Mouse (Mus musculus): Measurements from ENCODE around the gene Pde2a. TPM values are rescaled to one million over a fixed set of nuclear protein-coding genes. Genes with fewer than 3 reads are reported as not detected.

Pde2a gene
- total and polyA plus RNA-seq, 3 experiments = 0.11 to 0.62 TPM; not detected in 1

DNA sequence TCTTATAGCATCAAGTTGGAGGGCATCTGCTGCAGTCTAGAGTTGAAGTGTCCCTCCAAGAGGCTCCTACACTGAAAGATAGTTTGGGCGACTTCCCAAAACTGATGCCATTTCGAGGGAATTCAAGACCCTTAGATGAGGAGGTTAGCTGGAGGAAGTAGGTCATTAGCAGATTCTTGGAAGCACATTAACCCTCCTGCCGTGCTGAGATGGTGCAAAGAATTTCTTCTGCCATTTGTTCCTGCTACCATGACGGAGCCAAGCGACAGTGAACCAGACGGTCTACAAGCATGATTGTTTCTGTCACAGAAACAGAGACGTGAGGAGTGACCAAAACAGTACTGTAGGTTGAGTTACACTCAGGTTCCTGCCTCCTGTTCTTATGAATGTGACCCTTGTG is 105.0 kb downstream of the Pde2a start:
- Histone ChIP-seq H3K27ac (ENCODE audit: control insufficient read depth, low read depth, low read length) (no peak overlapping the region), H3K4me3 (ENCODE audit: control insufficient read depth in 1 of 2, insufficient read depth in 1 of 2, low read depth in 2 of 2, low read length in 2 of 2) (no peak overlapping the region), H3K9ac (ENCODE audit: control insufficient read depth, low read depth, low read length, poor library complexity, severe bottlenecking) (no peak overlapping the region), H3K27me3 (ENCODE audit: control insufficient read depth in 1 of 2, insufficient read depth in 2 of 2, low read length in 2 of 2) (0 out of 4 replicates have a peak, but pooled peaks cover 0 to 1% of the 10 kb centered on the region in 2 experiments), H3K4me1 (ENCODE audit: control insufficient read depth in 1 of 2, insufficient read depth in 2 of 2, low read length in 2 of 2) (no peaks in the 10 kb centered on the region), H3K9me3 (replicated peaks; ENCODE audit: insufficient read depth, low read length) (no peaks in the 10 kb centered on the region), H3K79me2 (ENCODE audit: control insufficient read depth, insufficient read depth, low read length, poor library complexity) (no peaks in the 10 kb centered on the region), H3K36me3 (ENCODE audit: control insufficient read depth in 1 of 2, insufficient read depth in 2 of 2, low read length in 2 of 2) (no peaks in the 10 kb centered on the region)
- DNase-seq (ENCODE audit: low read depth, low spot score) = no peak
- TF ChIP-seq TCF12 (IDR thresholded peaks at IDR 0.05; ENCODE audit: low read depth, low read length) (no peak), KAT2A (conservative IDR thresholded peaks at IDR 0.05; ENCODE audit: low read depth, low read length) (no peak), ZKSCAN1 (IDR thresholded peaks at IDR 0.05; ENCODE audit: low read depth, low read length) (no peak), MXI1 (IDR thresholded peaks at IDR 0.05; ENCODE audit: low read depth, low read length) (no peak), MYB (IDR thresholded peaks at IDR 0.05; ENCODE audit: low read depth, low read length) (no peak), HCFC1 (IDR thresholded peaks at IDR 0.05; ENCODE audit: low read depth, low read length) (no peak)

DNA sequence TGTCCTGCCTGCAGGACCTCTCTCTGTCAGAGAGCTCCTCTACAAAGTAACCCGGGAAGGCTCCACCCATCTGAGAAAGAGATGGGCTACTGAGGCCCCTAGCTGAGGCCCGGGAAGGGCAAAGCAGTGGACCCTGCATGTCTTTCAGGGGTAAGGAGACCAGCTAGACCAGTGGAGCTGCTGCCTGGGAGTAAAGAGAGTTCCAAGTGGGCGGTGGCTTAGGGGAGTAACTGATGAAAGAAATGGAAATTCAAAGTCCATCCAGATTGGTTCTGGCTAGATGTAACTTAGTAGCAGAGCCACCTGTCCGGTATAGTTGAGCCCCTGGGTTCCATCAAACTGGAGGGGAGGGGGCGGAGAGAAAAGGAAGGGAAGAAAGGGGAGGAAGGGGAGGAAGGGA is 112.9 kb downstream of the Pde2a start:
- Histone ChIP-seq H3K4me1 (ENCODE audit: control insufficient read depth in 1 of 2, insufficient read depth in 2 of 2, low read length in 2 of 2) (no peaks in the 10 kb centered on the region), H3K79me2 (ENCODE audit: control insufficient read depth, insufficient read depth, low read length, poor library complexity) (no peaks in the 10 kb centered on the region), H3K9ac (ENCODE audit: control insufficient read depth, low read depth, low read length, poor library complexity, severe bottlenecking) (no peak overlapping the region), H3K27me3 (ENCODE audit: control insufficient read depth in 1 of 2, insufficient read depth in 2 of 2, low read length in 2 of 2) (peaks cover 0 to 3% of the 10 kb centered on the region in 2 experiments; a peak in 3 of 4 replicates), H3K36me3 (ENCODE audit: control insufficient read depth in 1 of 2, insufficient read depth in 2 of 2, low read length in 2 of 2) (no peaks in the 10 kb centered on the region), H3K27ac (ENCODE audit: control insufficient read depth, low read depth, low read length) (no peak overlapping the region), H3K4me3 (ENCODE audit: control insufficient read depth in 1 of 2, insufficient read depth in 1 of 2, low read depth in 2 of 2, low read length in 2 of 2) (no peak overlapping the region), H3K9me3 (replicated peaks; ENCODE audit: insufficient read depth, low read length) (no peaks in the 10 kb centered on the region)
- no peak for TF ChIP-seq RAD21 (IDR thresholded peaks at IDR 0.05; ENCODE audit: low read depth, low read length)
- no peak for TF ChIP-seq GABPA (IDR thresholded peaks at IDR 0.05; ENCODE audit: low read depth, low read length)
- TF ChIP-seq UBTF (IDR thresholded peaks at IDR 0.05; ENCODE audit: borderline replicate concordance, insufficient read depth, low read depth, low read length) = no peak
- TF ChIP-seq KAT2A (conservative IDR thresholded peaks at IDR 0.05; ENCODE audit: low read depth, low read length) = no peak
- TF ChIP-seq USF1 (IDR thresholded peaks at IDR 0.05; ENCODE audit: low read depth, low read length) = no peak
- TF ChIP-seq MAZ (IDR thresholded peaks at IDR 0.05; ENCODE audit: low read depth, low read length) = no peak
- no peak for TF ChIP-seq SMC3 (IDR thresholded peaks at IDR 0.05; ENCODE audit: low read depth, low read length)
- TF ChIP-seq POLR2AphosphoS2 (IDR thresholded peaks at IDR 0.05; ENCODE audit: low read length) = no peak
- TF ChIP-seq USF2 (IDR thresholded peaks at IDR 0.05; ENCODE audit: borderline replicate concordance in 1 of 2, insufficient read depth in 1 of 2, low read depth in 1 of 2, low read length in 2 of 2) = no peak
- TF ChIP-seq MYC (IDR thresholded peaks at IDR 0.05; ENCODE audit: low read depth, low read length) = no peak
- no peak for TF ChIP-seq POLR2A (IDR thresholded peaks at IDR 0.05; ENCODE audit: control insufficient read depth in 1 of 2, insufficient read depth in 1 of 2, low read depth in 1 of 2, low read length in 2 of 2, poor library complexity in 1 of 2)
- TF ChIP-seq JUND (IDR thresholded peaks at IDR 0.05; ENCODE audit: low read depth, low read length) = no peak
- no peak for TF ChIP-seq RCOR1 (IDR thresholded peaks at IDR 0.05; ENCODE audit: low read depth, low read length)
- no peak for TF ChIP-seq MAFK (IDR thresholded peaks at IDR 0.05; ENCODE audit: borderline replicate concordance, low read depth, low read length)
- no peak for TF ChIP-seq TBP (IDR thresholded peaks at IDR 0.05; ENCODE audit: low read depth, low read length)
- no peak for TF ChIP-seq ELF1 (IDR thresholded peaks at IDR 0.05; ENCODE audit: low read depth, low read length)
- no peak for TF ChIP-seq MXI1 (IDR thresholded peaks at IDR 0.05; ENCODE audit: low read depth, low read length)
- no peak for TF ChIP-seq CTCF (IDR thresholded peaks at IDR 0.05 in 2 of 3, conservative IDR thresholded peaks at IDR 0.05 in 1 of 3; ENCODE audit: control insufficient read depth in 1 of 3, insufficient read depth in 1 of 3, low read depth in 2 of 3, low read length in 3 of 3, poor library complexity in 1 of 3, severe bottlenecking in 1 of 3)
- DNase-seq (ENCODE audit: low read depth, low spot score) = no peak

Measured in MEL (cell line).